Mouse (Mus musculus): ENCODE data around the gene Mturn. TPM values are rescaled to one million over a fixed set of nuclear protein-coding genes. Genes with fewer than 3 reads are reported as not detected.

Mturn gene
- total and polyA plus RNA-seq, 2 experiments from 2014 or later = 107 to 241 TPM

DNA sequence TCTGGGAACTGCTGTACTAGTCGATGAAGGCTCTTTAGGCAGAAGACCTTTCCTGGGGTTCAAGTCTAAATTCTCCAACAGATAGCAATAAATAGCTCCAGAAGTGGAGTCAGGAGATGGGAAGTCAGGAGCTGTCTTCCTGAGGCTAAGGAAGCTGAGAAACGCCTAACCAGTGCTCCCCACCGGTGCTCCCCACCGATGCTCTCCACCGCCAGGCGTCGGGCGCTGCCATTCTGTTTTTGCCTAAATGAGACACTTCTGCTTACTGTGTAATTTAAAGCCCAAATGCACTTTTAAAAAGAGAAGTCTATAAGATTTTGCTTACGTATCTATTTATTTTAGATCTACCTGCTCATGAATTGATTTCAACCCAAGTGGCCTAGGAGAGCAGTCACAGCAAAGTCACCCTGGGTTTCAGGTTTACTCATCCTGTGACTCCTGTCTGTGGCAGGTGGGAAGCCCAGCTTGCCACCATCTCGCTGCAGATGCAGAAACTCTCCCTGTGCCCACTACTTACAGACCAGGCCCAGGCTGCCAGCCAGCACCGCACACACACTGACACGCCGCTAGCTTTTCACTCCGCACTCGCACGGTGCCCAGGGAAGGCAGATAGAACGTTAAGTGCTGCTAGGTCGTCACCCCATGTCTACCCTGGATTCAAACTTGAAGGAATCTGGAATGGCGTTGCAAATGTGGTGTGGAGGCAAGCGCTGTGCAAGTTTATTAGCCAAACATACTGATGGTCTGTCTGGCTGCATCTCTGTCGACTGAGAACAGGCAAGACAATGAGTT is 5.7 kb downstream of the Mturn start:
- H3K4me2 ChIP-seq (ENCODE audit: low read depth) = no peak overlapping the region
- H3K4me3 ChIP-seq (ENCODE audit: low read depth, low read length) = no peak overlapping the region
- no peak for ATAC-seq
- peaks cover 31% of the 10 kb centered on the region for H3K36me3 ChIP-seq (ENCODE audit: insufficient read depth)
- H3K27ac ChIP-seq (ENCODE audit: low read depth, low read length) = no peak overlapping the region
- H3K27me3 ChIP-seq (ENCODE audit: insufficient read depth, low read length) = no peaks in the 10 kb centered on the region
- no peak for TF ChIP-seq CTCF (IDR thresholded peaks at IDR 0.05; ENCODE audit: low read depth)
- no peak overlapping the region for H3K9ac ChIP-seq
- no peaks in the 10 kb centered on the region for H3K9me3 ChIP-seq (ENCODE audit: low read length)
- no peak for DNase-seq
- WGBS = 84% methylated on average over 21 of the region's 21 CpGs
- peaks cover 9% of the 10 kb centered on the region; the same call in 1 of the 2 replicates for H3K4me1 ChIP-seq (ENCODE audit: insufficient read depth)

DNA sequence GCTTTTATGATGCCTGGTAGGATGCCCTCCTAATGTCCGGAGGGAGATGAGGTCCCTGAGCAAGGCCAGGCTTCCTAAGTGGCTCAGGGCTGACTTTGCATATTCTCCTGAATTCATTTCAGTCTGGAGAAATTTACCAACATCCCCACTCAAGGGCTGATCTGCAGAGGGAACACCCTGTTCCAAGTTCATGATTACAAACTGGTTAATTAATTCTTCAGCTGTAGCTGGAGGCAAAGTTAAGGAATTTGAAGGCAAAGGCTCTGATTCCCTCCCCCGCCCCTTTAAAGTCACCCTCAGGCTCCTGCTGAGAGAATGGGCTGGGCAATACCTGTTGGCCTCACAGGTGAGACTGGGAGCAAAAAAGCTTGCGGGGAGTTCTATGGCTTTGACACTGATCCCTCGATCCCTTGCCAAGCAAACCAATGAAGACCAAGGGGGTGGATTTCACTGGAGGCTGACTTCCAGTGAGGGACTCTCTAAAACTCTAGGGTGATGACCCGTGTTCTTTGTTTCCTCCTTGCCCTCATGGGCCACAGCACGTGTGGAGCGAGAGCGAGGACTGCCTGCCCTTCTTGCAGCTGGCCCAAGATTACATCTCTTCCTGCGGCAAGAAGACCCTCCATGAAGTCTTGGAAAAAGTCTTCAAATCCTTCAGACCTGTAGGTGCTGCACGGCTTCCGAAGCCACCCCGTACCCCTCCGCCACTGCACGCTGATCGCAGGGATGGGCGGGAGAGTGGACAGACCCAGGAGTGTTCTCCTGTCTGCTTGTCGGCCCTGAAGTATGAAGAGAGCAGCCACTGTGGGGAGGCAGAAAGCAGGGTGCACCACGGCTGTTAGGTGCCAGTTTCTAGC is 7.3 kb downstream of the Mturn start:
- 82% methylated on average over 18 of the region's 18 CpGs for WGBS

DNA sequence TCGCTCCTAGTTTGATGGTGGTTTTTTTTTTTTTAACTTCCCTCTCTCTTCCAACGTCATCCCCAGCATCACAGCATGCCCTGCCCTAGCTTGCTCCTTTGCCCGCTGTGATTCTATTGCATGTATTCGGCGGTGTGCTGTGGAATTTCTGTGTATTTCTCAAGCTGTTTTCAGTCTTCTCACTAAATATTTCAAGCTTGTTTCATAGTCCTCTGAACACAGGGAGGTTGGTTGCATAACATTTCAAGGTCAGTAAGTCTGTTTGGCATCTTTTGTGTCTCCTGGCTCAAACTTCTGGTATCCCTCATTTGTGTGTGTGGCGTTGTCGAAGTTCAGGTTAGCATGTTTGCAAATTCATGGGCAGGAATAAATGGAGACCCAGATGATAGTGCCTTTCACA is 8.3 kb downstream of the Mturn start:
- DNase-seq (no peak), ATAC-seq (no peak)
- Histone ChIP-seq H3K9me3 (ENCODE audit: low read length) (no peaks in the 10 kb centered on the region), H3K4me3 (ENCODE audit: low read depth, low read length) (no peak overlapping the region), H3K4me2 (ENCODE audit: low read depth) (no peak overlapping the region), H3K9ac (no peak overlapping the region), H3K27me3 (ENCODE audit: insufficient read depth, low read length) (no peaks in the 10 kb centered on the region), H3K4me1 (ENCODE audit: insufficient read depth) (peaks cover 3% of the 10 kb centered on the region; the same call in 1 of the 2 replicates), H3K27ac (ENCODE audit: low read depth, low read length) (no peak overlapping the region), H3K36me3 (ENCODE audit: insufficient read depth) (peaks cover 47% of the 10 kb centered on the region)
- no peak for TF ChIP-seq CTCF (IDR thresholded peaks at IDR 0.05; ENCODE audit: low read depth)
- 84% methylated on average over 7 of the region's 7 CpGs for WGBS

More for the DNA sequence above, 7.3 kb downstream of the Mturn start:
- Histone ChIP-seq H3K9me3 (ENCODE audit: low read length) (no peaks in the 10 kb centered on the region), H3K4me2 (ENCODE audit: low read depth) (no peak overlapping the region), H3K27me3 (ENCODE audit: insufficient read depth, low read length) (no peaks in the 10 kb centered on the region), H3K36me3 (ENCODE audit: insufficient read depth) (peaks cover 40% of the 10 kb centered on the region), H3K4me1 (ENCODE audit: insufficient read depth) (peaks cover 4% of the 10 kb centered on the region; the same call in 1 of the 2 replicates), H3K4me3 (ENCODE audit: low read depth, low read length) (no peak overlapping the region), H3K9ac (no peak overlapping the region), H3K27ac (ENCODE audit: low read depth, low read length) (no peak overlapping the region)
- no peak for TF ChIP-seq CTCF (IDR thresholded peaks at IDR 0.05; ENCODE audit: low read depth)
- DNase-seq = no peak
- no peak for ATAC-seq

DNA sequence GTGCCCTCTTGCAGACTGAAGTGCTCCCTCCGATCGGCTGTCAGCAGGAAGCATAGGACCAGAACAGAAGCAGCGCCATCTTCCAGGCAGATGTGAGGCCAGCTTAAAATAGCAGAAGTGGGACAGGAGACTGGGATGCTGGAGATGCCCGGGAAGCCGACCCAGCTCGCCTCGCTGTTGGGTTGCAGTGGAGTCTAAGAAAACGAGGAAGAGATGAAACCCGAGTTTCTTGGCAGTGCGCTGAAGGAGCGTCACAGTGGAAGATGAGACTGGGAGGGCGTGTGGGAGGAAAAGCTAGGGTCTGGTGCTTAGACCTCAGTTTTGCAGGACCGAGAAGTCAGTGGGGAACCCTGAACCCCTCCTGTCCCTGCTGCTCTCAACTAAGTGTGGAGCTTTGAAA is 9.4 kb downstream of the Mturn start:
- 88% methylated on average over 13 of the region's 13 CpGs for WGBS
- no peak for DNase-seq
- no peak overlapping the region for H3K4me2 ChIP-seq (ENCODE audit: low read depth)
- no peak overlapping the region for H3K9ac ChIP-seq
- H3K27ac ChIP-seq (ENCODE audit: low read depth, low read length) = no peak overlapping the region
- H3K36me3 ChIP-seq (ENCODE audit: insufficient read depth) = peaks cover 48% of the 10 kb centered on the region
- no peak overlapping the region for H3K4me3 ChIP-seq (ENCODE audit: low read depth, low read length)
- no peak for TF ChIP-seq CTCF (IDR thresholded peaks at IDR 0.05; ENCODE audit: low read depth)
- no peaks in the 10 kb centered on the region for H3K9me3 ChIP-seq (ENCODE audit: low read length)
- no peaks in the 10 kb centered on the region for H3K4me1 ChIP-seq (ENCODE audit: insufficient read depth)
- ATAC-seq = no peak
- no peaks in the 10 kb centered on the region for H3K27me3 ChIP-seq (ENCODE audit: insufficient read depth, low read length)

DNA sequence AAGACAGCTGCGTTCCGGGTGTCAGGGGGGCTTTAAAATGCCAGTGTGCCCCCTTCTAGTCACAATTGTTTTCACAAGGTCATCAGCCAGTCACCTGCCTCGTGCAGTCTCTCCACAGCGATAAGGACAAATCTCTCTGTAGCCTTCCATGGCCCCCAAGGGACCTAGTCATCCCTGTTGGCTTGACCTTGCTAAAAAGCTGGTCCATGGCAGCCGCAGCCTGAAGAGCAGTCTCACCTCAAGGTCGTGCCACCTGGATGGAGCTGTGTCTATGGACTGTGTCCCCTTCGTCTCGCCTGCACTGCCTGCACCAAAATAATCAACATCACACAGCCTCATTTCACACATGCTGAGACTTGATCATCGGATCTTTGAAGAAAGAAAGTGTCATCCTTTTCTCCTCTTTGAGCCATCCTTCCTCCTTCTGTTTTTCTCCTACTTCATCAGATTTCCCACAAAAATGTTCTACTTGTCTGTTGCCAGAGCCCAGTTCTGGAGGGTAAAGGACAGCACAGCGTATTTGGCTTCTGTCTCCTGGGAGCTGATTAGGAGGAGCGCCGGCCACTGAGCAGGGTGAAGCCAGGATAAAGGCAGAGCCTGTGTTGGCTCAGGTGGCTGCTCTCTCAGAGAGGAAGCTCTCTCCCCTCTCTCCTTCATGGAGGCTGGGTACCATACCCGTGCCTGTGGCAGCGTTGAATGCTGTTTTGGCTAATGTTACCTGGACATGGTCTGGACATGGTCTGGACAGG is 10.1 kb downstream of the Mturn start:
- Histone ChIP-seq H3K27me3 (ENCODE audit: insufficient read depth, low read length) (no peaks in the 10 kb centered on the region), H3K27ac (ENCODE audit: low read depth, low read length) (no peak overlapping the region), H3K36me3 (ENCODE audit: insufficient read depth) (peaks cover 51% of the 10 kb centered on the region), H3K4me3 (ENCODE audit: low read depth, low read length) (no peak overlapping the region), H3K4me1 (ENCODE audit: insufficient read depth) (no peaks in the 10 kb centered on the region), H3K9me3 (ENCODE audit: low read length) (no peaks in the 10 kb centered on the region), H3K9ac (no peak overlapping the region), H3K4me2 (ENCODE audit: low read depth) (no peak overlapping the region)
- WGBS = 80% methylated on average over 14 of the region's 14 CpGs
- TF ChIP-seq CTCF (IDR thresholded peaks at IDR 0.05; ENCODE audit: low read depth) = no peak
- DNase-seq (no peak), ATAC-seq (no peak)

DNA sequence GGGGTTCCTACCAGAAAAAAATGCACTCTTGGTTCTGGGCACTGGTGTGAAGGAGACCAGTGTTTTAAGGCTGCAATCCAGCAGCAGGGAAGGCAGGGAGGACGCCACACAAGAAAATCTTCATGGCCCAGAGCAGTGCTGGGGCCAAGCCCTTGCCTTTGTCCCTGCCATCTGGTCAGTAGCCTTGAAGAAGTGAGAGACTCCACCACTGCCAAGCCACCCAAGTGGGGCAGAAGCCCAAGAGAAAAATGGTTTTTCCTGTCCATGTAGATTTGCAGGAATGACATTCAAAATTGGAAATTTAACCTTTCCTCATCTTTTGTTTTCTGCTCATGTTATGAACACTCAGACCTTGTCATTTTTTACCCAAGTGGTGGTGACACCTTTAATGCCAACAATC is 10.8 kb downstream of the Mturn start:
- Histone ChIP-seq H3K4me1 (ENCODE audit: insufficient read depth) (no peaks in the 10 kb centered on the region), H3K27ac (ENCODE audit: low read depth, low read length) (no peak overlapping the region), H3K4me2 (ENCODE audit: low read depth) (no peak overlapping the region), H3K9ac (no peak overlapping the region), H3K9me3 (ENCODE audit: low read length) (no peaks in the 10 kb centered on the region), H3K27me3 (ENCODE audit: insufficient read depth, low read length) (no peaks in the 10 kb centered on the region), H3K4me3 (ENCODE audit: low read depth, low read length) (no peak overlapping the region), H3K36me3 (ENCODE audit: insufficient read depth) (peaks cover 51% of the 10 kb centered on the region)
- no peak for TF ChIP-seq CTCF (IDR thresholded peaks at IDR 0.05; ENCODE audit: low read depth)
- ATAC-seq (no peak), DNase-seq (no peak)
- 84% methylated on average over 1 of the region's 1 CpGs for WGBS
